Mouse (Mus musculus) right cerebral cortex, postnatal 10 days (tissue): ENCODE measurements at regions not wholly inside any gene's neighbourhood (a gene's known extent, or its start where the extent isn't known, plus 50 kb on each side); places are given as distances from the start of the nearest gene placed in this dataset.
A peak's percentile ranks its signal among the peaks of the same experiment; 100 is the strongest.

Experiments used
- DNase-seq, 2 experiments: peaks; one replicate each; pipeline ENCODE4 v3.0.0; 2021; ENCODE audit warnings: low spot score in 2 of 2

DNA sequence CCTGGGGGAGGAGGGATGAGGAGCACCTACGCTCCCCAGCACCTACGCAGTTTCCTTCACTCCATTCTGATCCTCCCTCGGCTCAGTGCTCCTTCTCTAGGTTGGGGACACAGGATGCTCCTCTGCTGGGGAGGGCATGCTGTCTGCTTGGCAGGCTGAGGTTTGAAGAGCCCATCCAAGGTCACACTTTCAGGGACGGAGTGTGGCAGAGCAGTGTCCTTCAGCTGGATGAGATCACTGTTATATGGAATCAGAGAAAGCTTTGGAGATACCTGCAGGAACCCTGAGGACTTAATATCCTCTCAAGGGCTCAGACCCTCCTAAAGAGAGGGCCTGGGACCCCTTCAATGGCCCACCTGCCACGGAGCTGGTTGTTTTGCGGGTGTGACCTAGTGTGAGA lies 60.5 kb downstream of the Klhdc7a start:
- no peak for DNase-seq

GRCm38 (mm10) chr4:139906176-139906575 lies 61.6 kb downstream of the Klhdc7a start:
- no peak for DNase-seq

- no peak for DNase-seq
These were observed 62.6 kb downstream of the Klhdc7a start for GRCm38 (mm10) chr4:139905093-139905783.

- DNase-seq: no peak
These were observed 66.6 kb upstream of the Pax7 start for GRCm38 (mm10) chr4:139899960-139900359.

DNA sequence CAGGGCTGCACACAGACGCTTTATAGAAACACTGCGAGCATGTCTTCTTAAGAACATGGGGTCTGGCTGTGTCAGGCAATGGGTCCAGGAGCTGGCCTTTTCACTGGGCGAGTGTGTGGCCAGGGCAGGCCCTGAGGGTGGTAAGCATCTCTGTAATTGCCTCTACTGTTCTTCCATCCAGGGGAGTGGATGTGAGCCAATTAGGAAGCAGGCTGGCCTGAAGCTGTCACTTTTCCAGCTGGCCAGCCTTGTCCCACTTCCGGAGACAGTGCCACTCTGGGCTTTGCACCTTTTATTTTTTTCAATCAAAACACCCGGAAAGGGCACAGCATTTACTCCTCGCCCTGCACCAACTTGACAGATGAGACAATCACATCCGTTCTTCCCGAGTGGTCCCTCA lies 66.1 kb upstream of the Pax7 start:
- peak; percentile 42 to 50 for DNase-seq

DNA sequence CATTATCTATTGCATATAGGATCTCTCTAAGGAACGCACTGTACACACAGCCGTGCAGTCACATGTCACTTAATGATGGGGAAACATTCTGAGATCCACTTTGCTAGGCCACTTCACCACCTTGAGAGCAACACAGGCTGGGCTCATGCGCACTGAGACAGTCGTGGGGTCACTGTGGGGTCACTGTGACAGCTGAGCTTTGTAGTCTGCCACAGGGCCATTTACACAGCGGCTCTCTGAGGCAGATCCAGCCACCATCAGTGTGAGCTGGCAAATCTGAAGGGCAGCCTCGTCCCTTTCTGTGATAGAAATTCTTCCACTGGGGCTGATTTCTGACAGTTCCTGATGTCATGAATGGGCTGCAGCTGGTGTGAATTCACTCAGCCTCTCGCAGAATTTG lies 59.4 kb upstream of the Pax7 start:
- no peak for DNase-seq

DNA sequence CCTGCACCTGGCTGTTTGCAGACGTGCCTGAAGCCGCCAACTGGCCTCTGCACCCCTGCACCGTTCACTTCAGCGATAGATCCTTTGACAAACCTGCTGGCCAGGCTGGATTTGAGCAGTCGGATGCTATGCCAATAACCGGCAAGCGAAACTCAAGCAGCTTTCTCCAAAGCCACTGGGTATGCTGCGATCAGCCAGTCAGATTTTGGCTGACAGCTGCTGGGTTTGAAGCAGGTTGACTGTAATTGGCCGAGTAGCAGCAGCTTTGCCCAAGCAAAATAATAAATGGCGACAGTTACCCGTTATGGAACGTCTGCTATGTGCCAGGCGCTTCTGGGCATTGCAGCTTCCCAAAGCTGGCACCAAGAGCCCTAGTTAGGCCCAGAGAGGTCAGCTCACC lies 55.7 kb upstream of the Pax7 start:
- no peak for DNase-seq
